Mouse (Mus musculus) testis, adult 2 months (tissue): ENCODE data around the gene Itpkb. TPM values are rescaled to one million over a fixed set of nuclear protein-coding genes. Genes with fewer than 3 reads are reported as not detected.
"Not testable (repeated sequence)": the region's sequence is repeated elsewhere in the genome, so short reads cannot be mapped to it uniquely, and the experiment has no call there.

Experiments
- H3K27ac ChIP-seq: fragments of 200-500 bp; 2 replicates; pipeline ENCODE4 v1.5.1; 2012; ENCODE audit warnings: low read depth, low read length; ENCODE audit not compliant: control insufficient read depth, insufficient read depth
- H3K27me3 ChIP-seq: fragments of 200-500 bp; 2 replicates; pipeline ENCODE4 v1.6.1; 2012; ENCODE audit warnings: mild to moderate bottlenecking, low read length, moderate library complexity; ENCODE audit not compliant: control insufficient read depth, insufficient read depth
- H3K36me3 ChIP-seq: fragments of 200-500 bp; 2 replicates; pipeline ENCODE4 v1.6.1; 2012; ENCODE audit warnings: mild to moderate bottlenecking, low read length; ENCODE audit not compliant: control insufficient read depth, insufficient read depth
- H3K4me1 ChIP-seq: fragments of 200-500 bp; 2 replicates; pipeline ENCODE4 v1.6.1; 2012; ENCODE audit warnings: low read length; ENCODE audit not compliant: control insufficient read depth, insufficient read depth
- H3K4me3 ChIP-seq: fragments of 200-500 bp; 2 replicates; pipeline ENCODE4 v1.5.1; 2012; ENCODE audit warnings: low read depth, mild to moderate bottlenecking, low read length, moderate library complexity, mixed read lengths; ENCODE audit not compliant: control insufficient read depth
- CTCF ChIP-seq: fragments of 200-500 bp; IDR thresholded peaks from 2 replicates; pipeline ENCODE4 v1.5.1; 2012; ENCODE audit warnings: low read depth, mild to moderate bottlenecking, inconsistent platforms, low read length, moderate library complexity; ENCODE audit not compliant: control insufficient read depth, insufficient read depth, insufficient replicate concordance
- POLR2A ChIP-seq: fragments of 200-500 bp; IDR thresholded peaks from 2 replicates; pipeline ENCODE4 v1.6.1; 2012; ENCODE audit warnings: low read depth, mild to moderate bottlenecking, inconsistent platforms, low read length, moderate library complexity; ENCODE audit not compliant: control insufficient read depth
- polyA plus RNA-seq: library from polyadenylated mRNA; depleted of rRNA; stranded (reverse); fragments of >200 nt; gene quantifications from 2 replicates; pipeline ENCODE4 v1.2.3, GENCODE M21; 2012

Gene Itpkb
- polyA plus RNA-seq, 1 experiment: 9.9 TPM

GRCm38 (mm10) chr1:180386951-180387749 lies 56.9 kb downstream of the Itpkb start:
- Histone ChIP-seq H3K36me3 (no peaks in the 10 kb centered on the region), H3K4me3 (peak overlapping the region; percentile 53), H3K27me3 (no peaks in the 10 kb centered on the region), H3K4me1 (peaks cover 27% of the 10 kb centered on the region), H3K27ac (peak overlapping the region; percentile 72)
- TF ChIP-seq CTCF: peak; percentile 44; the same call in 1 of the 2 replicates
- TF ChIP-seq POLR2A: peak; percentile 48; the same call in 1 of the 2 replicates

- H3K27me3 ChIP-seq: no peaks in the 10 kb centered on the region
- TF ChIP-seq POLR2A: no peak
- no peak for TF ChIP-seq CTCF
- H3K4me3 ChIP-seq: no peak overlapping the region; the same call in 1 of the 2 replicates
- H3K36me3 ChIP-seq: no peaks in the 10 kb centered on the region
- H3K4me1 ChIP-seq: peaks cover 30% of the 10 kb centered on the region
- peak overlapping the region; percentile 30; the same call in 1 of the 2 replicates for H3K27ac ChIP-seq
Measured at GRCm38 (mm10) chr1:180387750-180388480, 57.6 kb downstream of the Itpkb start.

DNA sequence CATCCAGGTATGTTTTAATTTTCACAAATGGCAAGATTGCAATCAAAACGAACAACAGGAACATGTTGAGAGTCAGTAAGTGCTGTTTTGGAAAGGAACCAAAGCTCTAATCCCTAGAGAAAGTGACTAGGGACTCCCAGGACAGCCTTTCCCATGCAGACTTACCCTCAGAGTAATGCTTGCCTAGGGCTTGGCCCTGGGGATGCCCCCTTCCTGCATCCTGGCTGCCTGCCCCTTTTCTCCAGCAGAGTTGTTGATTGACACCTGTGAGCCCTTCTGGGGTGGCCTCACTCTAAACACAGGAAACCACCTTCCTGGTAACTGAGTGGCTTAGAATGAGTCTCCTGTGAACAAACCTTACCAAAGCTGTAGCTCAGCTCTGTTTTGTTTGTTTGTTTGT lies 58.2 kb downstream of the Itpkb start:
- Histone ChIP-seq H3K4me1 (peaks cover 31% of the 10 kb centered on the region), H3K36me3 (no peaks in the 10 kb centered on the region), H3K4me3 (no peak overlapping the region), H3K27ac (peak overlapping the region; percentile 30; the same call in 1 of the 2 replicates), H3K27me3 (no peaks in the 10 kb centered on the region)
- TF ChIP-seq POLR2A (no peak), CTCF (no peak)

DNA sequence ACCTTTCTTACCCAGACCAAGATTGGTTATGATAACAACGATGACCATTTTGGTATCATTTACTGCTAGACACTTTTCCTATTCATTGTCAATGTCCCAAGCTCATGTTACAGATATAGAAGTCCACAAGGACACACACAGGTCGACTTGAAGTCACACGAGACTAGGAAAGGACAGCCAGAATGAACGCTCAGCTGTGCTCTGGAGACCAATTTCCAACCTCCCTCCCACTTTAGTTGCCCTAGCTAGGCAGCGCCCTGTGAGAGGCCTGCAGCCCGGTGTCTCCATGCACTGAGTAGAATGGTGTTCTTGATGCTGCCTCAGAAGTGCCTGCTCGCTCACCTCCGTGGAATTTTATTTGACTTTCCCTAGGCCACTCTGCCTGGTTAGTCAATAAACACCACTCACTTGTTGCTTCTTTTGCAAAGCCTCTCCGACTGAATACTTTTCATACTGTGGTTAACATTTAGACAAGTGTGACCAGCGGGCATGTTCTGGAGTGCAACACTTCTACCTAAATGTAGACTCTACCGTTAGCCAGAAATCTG lies 59.0 kb downstream of the Itpkb start:
- not testable (repeated sequence) for H3K36me3 ChIP-seq, H3K27ac ChIP-seq, H3K4me3 ChIP-seq, H3K27me3 ChIP-seq
- peaks cover 31% of the 10 kb centered on the region for H3K4me1 ChIP-seq

- TF ChIP-seq CTCF (no peak), POLR2A (no peak)
- Histone ChIP-seq H3K27me3 (no peaks in the 10 kb centered on the region), H3K4me3 (no peak overlapping the region), H3K4me1 (peaks cover 29% of the 10 kb centered on the region), H3K27ac (peak overlapping the region; percentile 52), H3K36me3 (no peaks in the 10 kb centered on the region)
Measured at GRCm38 (mm10) chr1:180390321-180390731, 60.0 kb downstream of the Itpkb start.

DNA sequence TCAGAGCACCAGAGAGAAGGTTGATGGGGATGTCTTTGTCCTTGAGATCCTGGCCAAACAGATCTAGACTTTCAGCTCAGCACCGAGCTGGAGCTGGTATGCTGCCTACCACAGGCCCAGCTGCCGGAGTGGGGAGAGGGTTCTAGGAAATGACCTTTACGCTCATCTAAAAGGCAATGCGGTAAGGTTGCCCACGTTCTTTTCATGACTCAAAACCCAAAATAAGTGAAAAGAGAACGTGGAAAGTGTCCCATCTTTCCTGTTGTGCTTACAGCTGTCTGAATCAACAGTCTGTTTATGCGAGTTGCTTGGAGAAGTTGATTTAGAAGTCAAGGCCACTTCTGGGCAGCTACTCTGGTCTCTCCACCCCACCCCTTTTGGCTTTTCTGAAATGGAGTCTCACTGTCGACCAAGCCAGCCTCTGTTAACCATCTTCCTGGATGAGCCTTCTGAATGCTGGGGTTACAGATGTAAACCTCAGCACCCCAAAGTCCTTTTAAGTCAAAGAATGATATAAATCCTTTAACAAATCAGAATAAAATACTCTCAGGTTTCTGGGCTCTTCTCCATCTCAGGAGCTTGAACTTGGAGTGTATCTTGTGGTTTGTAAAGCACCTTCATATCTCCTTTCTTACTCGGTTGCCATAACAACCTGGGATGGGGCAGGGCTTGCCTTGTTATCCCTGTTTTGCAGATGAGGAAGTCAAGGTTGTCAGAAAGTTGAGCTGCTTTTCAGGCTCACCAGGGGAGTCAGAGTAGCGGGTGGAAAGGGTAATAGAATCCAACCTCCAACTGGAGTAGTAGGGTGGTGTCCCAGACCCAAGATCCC lies 60.7 kb downstream of the Itpkb start:
- H3K27ac ChIP-seq: peak overlapping the region; percentile 52
- no peaks in the 10 kb centered on the region for H3K27me3 ChIP-seq

More for the DNA sequence above, 60.7 kb downstream of the Itpkb start:
- Histone ChIP-seq H3K36me3 (no peaks in the 10 kb centered on the region), H3K4me1 (peaks cover 29% of the 10 kb centered on the region), H3K4me3 (no peak overlapping the region)
- no peak for TF ChIP-seq POLR2A
- TF ChIP-seq CTCF: no peak
